Mouse (Mus musculus) MEL (cell line): ENCODE measurements around the gene Ctdsp2. TPM values are rescaled to one million over a fixed set of nuclear protein-coding genes. Genes with fewer than 3 reads are reported as not detected.

Source experiments
- DNase-seq: peaks from one replicate; pipeline ENCODE4 v3.0.0; 2011; ENCODE audit warnings: low read depth, low spot score
- H3K27ac ChIP-seq: 2 replicates; pipeline ENCODE4 v1.5.1; 2012; ENCODE audit warnings: low read depth, mild to moderate bottlenecking, control low read depth, low read length, moderate library complexity; ENCODE audit not compliant: control insufficient read depth
- H3K27me3 ChIP-seq, 2 experiments: fragments of 150-350 bp in 1 of 2; sonication (generic) in 1 of 2; 2 replicates each; pipeline ENCODE4 v1.6.1; 2012; ENCODE audit warnings: low read length in 2 of 2, mild to moderate bottlenecking in 2 of 2, improper control_type of control experiment in 1 of 2, moderate library complexity in 1 of 2; ENCODE audit not compliant: insufficient read depth in 2 of 2, control insufficient read depth in 1 of 2
- H3K36me3 ChIP-seq, 2 experiments: 2 replicates each; pipeline ENCODE4 v1.6.1; 2012 to 2014; ENCODE audit warnings: low read length in 2 of 2, improper control_type of control experiment in 1 of 2, inconsistent platforms in 1 of 2, mild to moderate bottlenecking in 1 of 2; ENCODE audit not compliant: insufficient read depth in 2 of 2, control insufficient read depth in 1 of 2
- H3K4me1 ChIP-seq, 2 experiments: fragments of 150-350 bp in 1 of 2; sonication (generic) in 1 of 2; 2 replicates each; pipeline ENCODE4 v1.6.1; 2012; ENCODE audit warnings: low read length in 2 of 2, improper control_type of control experiment in 1 of 2, mild to moderate bottlenecking in 1 of 2; ENCODE audit not compliant: insufficient read depth in 2 of 2, control insufficient read depth in 1 of 2
- H3K4me3 ChIP-seq, 2 experiments: fragments of 150-350 bp in 1 of 2; sonication (generic) in 1 of 2; 2 replicates each; pipeline ENCODE4 v1.5.1; 2012; ENCODE audit warnings: low read depth in 2 of 2, low read length in 2 of 2, mild to moderate bottlenecking in 2 of 2, moderate library complexity in 2 of 2, control low read depth in 1 of 2, improper control_type of control experiment in 1 of 2; ENCODE audit not compliant: control insufficient read depth in 1 of 2, insufficient read depth in 1 of 2
- H3K79me2 ChIP-seq: 2 replicates; pipeline ENCODE4 v1.6.1; 2012; ENCODE audit warnings: mild to moderate bottlenecking, low read length, moderate library complexity; ENCODE audit not compliant: control insufficient read depth, poor library complexity, insufficient read depth
- H3K9ac ChIP-seq: 2 replicates; pipeline ENCODE4 v1.6.1; 2012; ENCODE audit warnings: low read depth, mild to moderate bottlenecking, control low read depth, low read length, moderate library complexity; ENCODE audit not compliant: control insufficient read depth, poor library complexity, severe bottlenecking
- H3K9me3 ChIP-seq: fragments of 150-350 bp; sonication (generic); replicated peaks from 2 replicates; pipeline ENCODE4 v1.6.1; 2012; ENCODE audit warnings: mild to moderate bottlenecking, low read length, improper control_type of control experiment, moderate library complexity; ENCODE audit not compliant: insufficient read depth
- BHLHE40 ChIP-seq: IDR thresholded peaks from 2 replicates; pipeline ENCODE4 v1.6.1; 2012; ENCODE audit warnings: low read depth, mild to moderate bottlenecking, inconsistent platforms, low read length, improper control_type of control experiment, borderline replicate concordance
- CHD2 ChIP-seq: IDR thresholded peaks from 2 replicates; pipeline ENCODE4 v1.6.1; 2011; ENCODE audit warnings: low read length, improper control_type of control experiment
- CTCF ChIP-seq, 3 experiments: IDR thresholded peaks in 2 of 3; conservative IDR thresholded peaks in 1 of 3; 2 replicates each; pipeline ENCODE4 v1.5.1; 2011 to 2012; ENCODE audit warnings: low read length in 3 of 3, low read depth in 2 of 3, mild to moderate bottlenecking in 2 of 3, improper control_type of control experiment in 1 of 3, inconsistent platforms in 1 of 3, mixed read lengths in 1 of 3, moderate library complexity in 1 of 3; ENCODE audit not compliant: control insufficient read depth in 1 of 3, insufficient read depth in 1 of 3, poor library complexity in 1 of 3, severe bottlenecking in 1 of 3
- E2F4 ChIP-seq: IDR thresholded peaks from 2 replicates; pipeline ENCODE4 v1.6.1; 2011; ENCODE audit warnings: low read depth, low read length, improper control_type of control experiment, borderline replicate concordance
- ELF1 ChIP-seq: IDR thresholded peaks from 2 replicates; pipeline ENCODE4 v1.6.1; 2014; ENCODE audit warnings: low read depth, mild to moderate bottlenecking, inconsistent platforms, low read length, improper control_type of control experiment, moderate library complexity
- HCFC1 ChIP-seq: IDR thresholded peaks from 2 replicates; pipeline ENCODE4 v1.6.1; 2012; ENCODE audit warnings: low read depth, mild to moderate bottlenecking, inconsistent platforms, low read length, improper control_type of control experiment, moderate library complexity
- JUND ChIP-seq: IDR thresholded peaks from 2 replicates; pipeline ENCODE4 v1.6.1; 2011; ENCODE audit warnings: low read depth, mild to moderate bottlenecking, improper control_type of control experiment, low read length
- KAT2A ChIP-seq: conservative IDR thresholded peaks from 2 replicates; pipeline ENCODE4 v1.6.1; 2012; ENCODE audit warnings: low read depth, low read length, improper control_type of control experiment, inconsistent platforms
- MAFK ChIP-seq: IDR thresholded peaks from 2 replicates; pipeline ENCODE4 v1.6.1; 2011; ENCODE audit warnings: low read depth, mild to moderate bottlenecking, low read length, improper control_type of control experiment, borderline replicate concordance
- MAX ChIP-seq: IDR thresholded peaks from 2 replicates; pipeline ENCODE4 v1.6.1; 2011; ENCODE audit warnings: low read length, improper control_type of control experiment
- MAZ ChIP-seq: IDR thresholded peaks from 2 replicates; pipeline ENCODE4 v1.6.1; 2012; ENCODE audit warnings: low read depth, mild to moderate bottlenecking, inconsistent platforms, low read length, improper control_type of control experiment
- MXI1 ChIP-seq: IDR thresholded peaks from 2 replicates; pipeline ENCODE4 v1.6.1; 2011; ENCODE audit warnings: mild to moderate bottlenecking, low read depth, low read length, improper control_type of control experiment
- MYB ChIP-seq: IDR thresholded peaks from 2 replicates; pipeline ENCODE4 v1.6.1; 2011; ENCODE audit warnings: mild to moderate bottlenecking, low read depth, low read length, improper control_type of control experiment
- MYC ChIP-seq: IDR thresholded peaks from 2 replicates; pipeline ENCODE4 v1.6.1; 2011; ENCODE audit warnings: low read depth, mild to moderate bottlenecking, low read length, improper control_type of control experiment, moderate library complexity
- NELFE ChIP-seq: IDR thresholded peaks from 2 replicates; pipeline ENCODE4 v1.6.1; 2011; ENCODE audit warnings: low read depth, low read length, improper control_type of control experiment
- POLR2A ChIP-seq, 2 experiments: IDR thresholded peaks; 2 replicates each; pipeline ENCODE4 v1.6.1; 2011 to 2012; ENCODE audit warnings: low read length in 2 of 2, mild to moderate bottlenecking in 2 of 2, control low read depth in 1 of 2, improper control_type of control experiment in 1 of 2, low read depth in 1 of 2, moderate library complexity in 1 of 2; ENCODE audit not compliant: control insufficient read depth in 1 of 2, insufficient read depth in 1 of 2, poor library complexity in 1 of 2
- POLR2AphosphoS2 ChIP-seq: IDR thresholded peaks from 2 replicates; pipeline ENCODE4 v1.6.1; 2011; ENCODE audit warnings: low read length, improper control_type of control experiment
- RAD21 ChIP-seq: IDR thresholded peaks from 2 replicates; pipeline ENCODE4 v1.6.1; 2011; ENCODE audit warnings: mild to moderate bottlenecking, low read depth, low read length, improper control_type of control experiment
- SIN3A ChIP-seq: IDR thresholded peaks from 2 replicates; pipeline ENCODE4 v1.6.1; 2012; ENCODE audit warnings: low read length, improper control_type of control experiment, inconsistent platforms
- SMC3 ChIP-seq: IDR thresholded peaks from 2 replicates; pipeline ENCODE4 v1.6.1; 2011; ENCODE audit warnings: low read depth, low read length, improper control_type of control experiment
- TAL1 ChIP-seq: IDR thresholded peaks from 2 replicates; pipeline ENCODE4 v1.6.1; 2012; ENCODE audit warnings: mild to moderate bottlenecking, inconsistent platforms, low read length, moderate library complexity, mixed read lengths
- TBP ChIP-seq: IDR thresholded peaks from 2 replicates; pipeline ENCODE4 v1.8.0; 2011; ENCODE audit warnings: low read depth, low read length, improper control_type of control experiment
- TCF12 ChIP-seq: IDR thresholded peaks from 2 replicates; pipeline ENCODE4 v1.6.1; 2014; ENCODE audit warnings: low read depth, mild to moderate bottlenecking, inconsistent platforms, low read length, improper control_type of control experiment, moderate library complexity
- UBTF ChIP-seq: IDR thresholded peaks from 2 replicates; pipeline ENCODE4 v1.6.1; 2012; ENCODE audit warnings: low read depth, mild to moderate bottlenecking, inconsistent platforms, low read length, improper control_type of control experiment, moderate library complexity, borderline replicate concordance; ENCODE audit not compliant: insufficient read depth
- USF1 ChIP-seq: IDR thresholded peaks from 2 replicates; pipeline ENCODE4 v1.6.1; 2014; ENCODE audit warnings: low read depth, mild to moderate bottlenecking, inconsistent platforms, low read length, improper control_type of control experiment, moderate library complexity
- USF2 ChIP-seq, 2 experiments: IDR thresholded peaks; 2 replicates each; pipeline ENCODE4 v1.6.1; 2011 to 2012; ENCODE audit warnings: improper control_type of control experiment in 2 of 2, low read length in 2 of 2, borderline replicate concordance in 1 of 2, inconsistent platforms in 1 of 2, low read depth in 1 of 2, mild to moderate bottlenecking in 1 of 2; ENCODE audit not compliant: insufficient read depth in 1 of 2
- ZC3H11A ChIP-seq: IDR thresholded peaks from 2 replicates; pipeline ENCODE4 v1.6.1; 2012; ENCODE audit warnings: low read depth, mild to moderate bottlenecking, inconsistent platforms, low read length, improper control_type of control experiment
- ZMIZ1 ChIP-seq: IDR thresholded peaks from 2 replicates; pipeline ENCODE4 v1.6.1; 2012; ENCODE audit warnings: low read depth, mild to moderate bottlenecking, inconsistent platforms, low read length, improper control_type of control experiment, moderate library complexity
- polyA plus RNA-seq, 2 experiments: library from polyadenylated mRNA; stranded (reverse) in 1 of 2; unstranded in 1 of 2; fragments of >175 nt in 1 of 2; fragments of >200 nt in 1 of 2; gene quantifications; 2 replicates each; pipeline versions ENCODE4 v1.2.1 to v1.2.4; 2012; ENCODE audit warnings: low replicate concordance in 2 of 2, low read depth in 1 of 2; ENCODE audit not compliant: insufficient read length in 2 of 2, insufficient read depth in 1 of 2, missing spikeins in 1 of 2
- total RNA-seq: library from RNA; depleted of rRNA; stranded (reverse); fragments of 300-350 nt; gene quantifications from 2 replicates; pipeline ENCODE4 v1.2.3, GENCODE M21; 2012

The Ctdsp2 gene
- total and polyA plus RNA-seq, 3 experiments, result 16.7 to 69.3 TPM; not detected in 1

DNA sequence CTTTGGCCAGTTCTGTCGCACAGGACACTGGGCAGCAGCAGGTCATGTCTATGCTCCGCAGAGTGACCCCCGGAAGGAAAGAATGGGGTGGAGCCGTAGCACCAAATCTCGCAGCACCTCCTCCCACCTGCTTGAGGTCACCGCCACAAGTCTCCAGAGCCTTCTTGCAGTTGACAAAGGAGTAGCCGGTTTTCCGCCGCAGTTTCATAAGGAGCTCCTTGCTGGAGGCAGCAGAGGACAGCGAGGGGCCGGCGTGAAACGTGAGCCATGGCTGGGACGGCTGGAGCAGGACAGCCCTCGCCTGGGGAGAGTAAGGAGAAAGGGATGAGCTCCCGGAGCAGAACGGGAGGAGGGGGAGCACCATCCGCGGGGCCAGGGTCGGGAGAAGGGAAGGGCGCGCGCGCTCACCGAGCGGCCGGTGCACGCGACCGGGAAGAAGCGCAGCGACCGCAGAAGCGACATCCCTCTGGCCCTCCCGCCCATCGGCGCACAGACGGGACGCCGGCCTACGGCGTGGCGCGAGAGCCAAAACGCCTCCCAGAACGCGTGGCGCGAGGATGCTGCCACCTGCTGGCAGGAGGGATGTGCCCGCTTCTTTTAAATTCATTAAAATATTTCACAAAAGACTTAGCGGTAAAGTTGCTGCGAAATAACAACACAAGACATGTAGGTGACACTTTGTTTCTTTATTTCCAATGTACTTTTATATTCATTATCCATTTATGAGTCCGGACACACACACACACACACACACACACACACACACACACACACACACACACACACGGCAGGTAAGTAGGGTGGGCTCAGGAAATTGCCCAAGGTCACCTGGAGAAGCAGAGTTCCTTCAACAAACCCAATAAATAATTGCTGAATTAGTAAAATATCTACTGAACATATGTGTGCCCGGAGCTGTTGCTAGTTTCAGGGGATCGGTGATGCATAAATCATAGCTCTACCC is 52.1 kb downstream of the Ctdsp2 start, which contains the start of gene Tsfm:
Gene Tsfm (minus strand): TSS at position 505 of the 961 bp plus-strand sequence.
- peak; percentile 94 for DNase-seq
- peaks cover 5 to 10% of the 10 kb centered on the region in 2 experiments; a peak in 3 of 4 replicates for H3K36me3 ChIP-seq
- H3K4me1 ChIP-seq, result peaks cover 0 to 9% of the 10 kb centered on the region in 2 experiments; a peak in 2 of 4 replicates
- TF ChIP-seq KAT2A, result no peak; the same call in 1 of the 2 replicates
- TF ChIP-seq MAX, result peak; percentile 89
- TF ChIP-seq CTCF (IDR thresholded peaks at IDR 0.05 in 2 of 3, conservative IDR thresholded peaks at IDR 0.05 in 1 of 3; ENCODE audit: control insufficient read depth in 1 of 3, insufficient read depth in 1 of 3, low read depth in 2 of 3, low read length in 3 of 3, poor library complexity in 1 of 3, severe bottlenecking in 1 of 3), result peak; percentile 80 to 96 (median 93)
- TF ChIP-seq MYB, result no peak
- no peak for TF ChIP-seq MAFK
- peak; percentile 83; the same call in 1 of the 2 replicates for TF ChIP-seq MAZ
- no peak for TF ChIP-seq TAL1
- no peak for TF ChIP-seq UBTF
- TF ChIP-seq TBP, result peak; percentile 64
- TF ChIP-seq USF1, result no peak
- TF ChIP-seq USF2 (IDR thresholded peaks at IDR 0.05; ENCODE audit: borderline replicate concordance in 1 of 2, insufficient read depth in 1 of 2, low read depth in 1 of 2, low read length in 2 of 2), result no peak
- TF ChIP-seq MYC, result peak; percentile 96
- TF ChIP-seq NELFE, result peak; percentile 88
- peak; percentile 87 to 92 for TF ChIP-seq POLR2A (IDR thresholded peaks at IDR 0.05; ENCODE audit: control insufficient read depth in 1 of 2, insufficient read depth in 1 of 2, low read depth in 1 of 2, low read length in 2 of 2, poor library complexity in 1 of 2)
- peak; percentile 37 for TF ChIP-seq ZC3H11A
- peak; percentile 51; the same call in 1 of the 2 replicates for TF ChIP-seq ELF1
- TF ChIP-seq JUND, result no peak
- TF ChIP-seq HCFC1, result peak; percentile 91
- no peak; the same call in 1 of the 2 replicates for TF ChIP-seq CHD2
- peak; percentile 83; the same call in 1 of the 2 replicates for TF ChIP-seq E2F4
- peak; percentile 80 for TF ChIP-seq SMC3
- TF ChIP-seq ZMIZ1, result peak; percentile 57; the same call in 1 of the 2 replicates
- TF ChIP-seq SIN3A, result peak; percentile 95
- peak; percentile 46; the same call in 1 of the 2 replicates for TF ChIP-seq TCF12
- TF ChIP-seq RAD21, result peak; percentile 60
- TF ChIP-seq BHLHE40, result peak; percentile 72; the same call in 1 of the 2 replicates
- TF ChIP-seq POLR2AphosphoS2, result peak; percentile 75; the same call in 1 of the 2 replicates
- peak; percentile 91 for TF ChIP-seq MXI1
- peak within 1 kb of the TSS; percentile 79 to 92 for H3K4me3 ChIP-seq
- no peaks in the 10 kb centered on the region for H3K9me3 ChIP-seq
- H3K27me3 ChIP-seq, result no peaks in the 10 kb centered on the region
- peak within 1 kb of the TSS; percentile 88 for H3K9ac ChIP-seq
- peak within 1 kb of the TSS; percentile 43 for H3K27ac ChIP-seq
- peaks cover 12% of the 10 kb centered on the region for H3K79me2 ChIP-seq
